Mouse (Mus musculus): Measurements from ENCODE around the gene Etnk2. TPM values are rescaled to one million over a fixed set of nuclear protein-coding genes. Genes with fewer than 3 reads are reported as not detected.

Gene Etnk2
- polyA plus RNA-seq, 1 experiment from 2014 or later, result 3.1 TPM

Other genes starting within 250 kb of the Etnk2 start
- gene Ppp1r15b, start 232.4 kb upstream of the Etnk2 start, polyA plus RNA-seq (2014; fragmentation: Nextera tagmentation; extraction: Ambion mirVana), result 37.8 and 48.7 TPM in 2 replicates
- 14.6 and 22.1 TPM in 2 replicates for gene Plekha6, start 199.4 kb upstream of the Etnk2 start, polyA plus RNA-seq (2014; fragmentation: Nextera tagmentation; extraction: Ambion mirVana)
- not detected in 2 replicates for gene Golt1a, start 53.8 kb upstream of the Etnk2 start, polyA plus RNA-seq (2014; fragmentation: Nextera tagmentation; extraction: Ambion mirVana)
- not detected in 2 replicates for gene Kiss1, start 41.7 kb upstream of the Etnk2 start, polyA plus RNA-seq (2014; fragmentation: Nextera tagmentation; extraction: Ambion mirVana)
- 0.70 and 1.2 TPM in 2 replicates for gene Ren1, start 13.1 kb upstream of the Etnk2 start, polyA plus RNA-seq (2014; fragmentation: Nextera tagmentation; extraction: Ambion mirVana)
- 12.5 and 15.9 TPM in 2 replicates for gene Sox13, start 60.8 kb downstream of the Etnk2 start, polyA plus RNA-seq (2014; fragmentation: Nextera tagmentation; extraction: Ambion mirVana)
- gene Snrpe, start 246.7 kb downstream of the Etnk2 start, polyA plus RNA-seq (2014; fragmentation: Nextera tagmentation; extraction: Ambion mirVana), result 725 and 781 TPM in 2 replicates